Mouse (Mus musculus): ENCODE data around the gene Ap4s1. TPM values are rescaled to one million over a fixed set of nuclear protein-coding genes. Genes with fewer than 3 reads are reported as not detected.

Ap4s1 gene
- polyA plus RNA-seq, 1 experiment from 2014 or later: 44.3 TPM

- H3K9ac ChIP-seq (replicated peaks; ENCODE audit: low read length): no peak overlapping the region
- H3K4me3 ChIP-seq (ENCODE audit: low read depth, low read length): no peak overlapping the region
- no peak overlapping the region for H3K4me2 ChIP-seq (ENCODE audit: low read depth, low read length)
- no peaks in the 10 kb centered on the region for H3K27me3 ChIP-seq (ENCODE audit: control insufficient read depth, insufficient read depth, low read length)
- 92% methylated on average over 9 of the region's 9 CpGs for WGBS
- no peak overlapping the region for H3K27ac ChIP-seq (replicated peaks; ENCODE audit: low read depth, low read length)
- DNase-seq (ENCODE audit: low spot score): no peak
- H3K9me3 ChIP-seq (replicated peaks; ENCODE audit: control insufficient read depth, low read length): no peaks in the 10 kb centered on the region
- H3K4me1 ChIP-seq (ENCODE audit: control insufficient read depth, insufficient read depth, low read length): no peaks in the 10 kb centered on the region
- no peak for ATAC-seq (replicated peaks; ENCODE audit: insufficient number of reproducible peaks, low FRiP score, low TSS enrichment, low read depth)
- H3K36me3 ChIP-seq (replicated peaks; ENCODE audit: control insufficient read depth, insufficient read depth, low read depth, low read length): no peaks in the 10 kb centered on the region
These were observed 39.0 kb downstream of the Ap4s1 start for GRCm38 (mm10) chr12:51729827-51730226.

- Histone ChIP-seq H3K4me2 (ENCODE audit: low read depth, low read length) (no peak overlapping the region), H3K27me3 (ENCODE audit: control insufficient read depth, insufficient read depth, low read length) (no peaks in the 10 kb centered on the region), H3K4me1 (ENCODE audit: control insufficient read depth, insufficient read depth, low read length) (no peaks in the 10 kb centered on the region), H3K9ac (replicated peaks; ENCODE audit: low read length) (no peak overlapping the region), H3K4me3 (ENCODE audit: low read depth, low read length) (no peak overlapping the region), H3K36me3 (replicated peaks; ENCODE audit: control insufficient read depth, insufficient read depth, low read depth, low read length) (no peaks in the 10 kb centered on the region), H3K9me3 (replicated peaks; ENCODE audit: control insufficient read depth, low read length) (no peaks in the 10 kb centered on the region), H3K27ac (replicated peaks; ENCODE audit: low read depth, low read length) (no peak overlapping the region)
- DNase-seq (ENCODE audit: low spot score) (no peak), ATAC-seq (replicated peaks; ENCODE audit: insufficient number of reproducible peaks, low FRiP score, low TSS enrichment, low read depth) (no peak)
- 85% methylated on average over 14 of the region's 14 CpGs for WGBS
These were observed 43.9 kb downstream of the Ap4s1 start for GRCm38 (mm10) chr12:51734605-51735211.

- Histone ChIP-seq H3K9ac (replicated peaks; ENCODE audit: low read length) (no peak overlapping the region), H3K36me3 (replicated peaks; ENCODE audit: control insufficient read depth, insufficient read depth, low read depth, low read length) (no peaks in the 10 kb centered on the region), H3K4me1 (ENCODE audit: control insufficient read depth, insufficient read depth, low read length) (no peaks in the 10 kb centered on the region), H3K27ac (replicated peaks; ENCODE audit: low read depth, low read length) (no peak overlapping the region), H3K4me3 (ENCODE audit: low read depth, low read length) (no peak overlapping the region), H3K4me2 (ENCODE audit: low read depth, low read length) (no peak overlapping the region), H3K9me3 (replicated peaks; ENCODE audit: control insufficient read depth, low read length) (no peaks in the 10 kb centered on the region), H3K27me3 (ENCODE audit: control insufficient read depth, insufficient read depth, low read length) (no peaks in the 10 kb centered on the region)
- no peak for ATAC-seq (replicated peaks; ENCODE audit: insufficient number of reproducible peaks, low FRiP score, low TSS enrichment, low read depth)
- DNase-seq (ENCODE audit: low spot score): no peak
- 67% methylated on average over 7 of the region's 7 CpGs for WGBS
These were observed 45.0 kb downstream of the Ap4s1 start for GRCm38 (mm10) chr12:51735840-51736271.

GRCm38 (mm10) chr12:51736381-51736780 lies 45.5 kb downstream of the Ap4s1 start:
- Histone ChIP-seq H3K9me3 (replicated peaks; ENCODE audit: control insufficient read depth, low read length) (no peaks in the 10 kb centered on the region), H3K36me3 (replicated peaks; ENCODE audit: control insufficient read depth, insufficient read depth, low read depth, low read length) (no peaks in the 10 kb centered on the region), H3K4me2 (ENCODE audit: low read depth, low read length) (no peak overlapping the region), H3K9ac (replicated peaks; ENCODE audit: low read length) (no peak overlapping the region), H3K27ac (replicated peaks; ENCODE audit: low read depth, low read length) (no peak overlapping the region), H3K27me3 (ENCODE audit: control insufficient read depth, insufficient read depth, low read length) (no peaks in the 10 kb centered on the region), H3K4me3 (ENCODE audit: low read depth, low read length) (no peak overlapping the region), H3K4me1 (ENCODE audit: control insufficient read depth, insufficient read depth, low read length) (no peaks in the 10 kb centered on the region)
- DNase-seq (ENCODE audit: low spot score): no peak
- ATAC-seq (replicated peaks; ENCODE audit: insufficient number of reproducible peaks, low FRiP score, low TSS enrichment, low read depth): no peak
- WGBS: 79% methylated on average over 3 of the region's 3 CpGs

GRCm38 (mm10) chr12:51736807-51737206 lies 46.0 kb downstream of the Ap4s1 start:
- 71% methylated on average over 1 of the region's 1 CpGs for WGBS
- no peaks in the 10 kb centered on the region for H3K36me3 ChIP-seq (replicated peaks; ENCODE audit: control insufficient read depth, insufficient read depth, low read depth, low read length)

GRCm38 (mm10) chr12:51741690-51742089 lies 50.9 kb downstream of the Ap4s1 start:
- no peaks in the 10 kb centered on the region for H3K9me3 ChIP-seq (replicated peaks; ENCODE audit: control insufficient read depth, low read length)
- no peak overlapping the region for H3K9ac ChIP-seq (replicated peaks; ENCODE audit: low read length)
- no peak overlapping the region for H3K4me3 ChIP-seq (ENCODE audit: low read depth, low read length)
- H3K36me3 ChIP-seq (replicated peaks; ENCODE audit: control insufficient read depth, insufficient read depth, low read depth, low read length): peaks cover 5% of the 10 kb centered on the region
- H3K4me1 ChIP-seq (ENCODE audit: control insufficient read depth, insufficient read depth, low read length): no peaks in the 10 kb centered on the region
- H3K27me3 ChIP-seq (ENCODE audit: control insufficient read depth, insufficient read depth, low read length): no peaks in the 10 kb centered on the region
- DNase-seq (ENCODE audit: low spot score): peak; percentile 34
- no peak for ATAC-seq (replicated peaks; ENCODE audit: insufficient number of reproducible peaks, low FRiP score, low TSS enrichment, low read depth)
- H3K27ac ChIP-seq (replicated peaks; ENCODE audit: low read depth, low read length): no peak overlapping the region
- 87% methylated on average over 6 of the region's 6 CpGs for WGBS
- H3K4me2 ChIP-seq (ENCODE audit: low read depth, low read length): no peak overlapping the region

More at GRCm38 (mm10) chr12:51736807-51737206, 46.0 kb downstream of the Ap4s1 start:
- no peak for DNase-seq (ENCODE audit: low spot score)
- H3K9ac ChIP-seq (replicated peaks; ENCODE audit: low read length): no peak overlapping the region
- H3K4me1 ChIP-seq (ENCODE audit: control insufficient read depth, insufficient read depth, low read length): no peaks in the 10 kb centered on the region
- ATAC-seq (replicated peaks; ENCODE audit: insufficient number of reproducible peaks, low FRiP score, low TSS enrichment, low read depth): no peak
- H3K4me2 ChIP-seq (ENCODE audit: low read depth, low read length): no peak overlapping the region
- no peaks in the 10 kb centered on the region for H3K9me3 ChIP-seq (replicated peaks; ENCODE audit: control insufficient read depth, low read length)
- no peak overlapping the region for H3K27ac ChIP-seq (replicated peaks; ENCODE audit: low read depth, low read length)
- H3K27me3 ChIP-seq (ENCODE audit: control insufficient read depth, insufficient read depth, low read length): no peaks in the 10 kb centered on the region
- H3K4me3 ChIP-seq (ENCODE audit: low read depth, low read length): no peak overlapping the region

- ATAC-seq (replicated peaks; ENCODE audit: insufficient number of reproducible peaks, low FRiP score, low TSS enrichment, low read depth) (peak; percentile 75; the same call in 1 of the 2 replicates), DNase-seq (ENCODE audit: low spot score) (no peak)
- Histone ChIP-seq H3K27ac (replicated peaks; ENCODE audit: low read depth, low read length) (no peak overlapping the region), H3K36me3 (replicated peaks; ENCODE audit: control insufficient read depth, insufficient read depth, low read depth, low read length) (peaks cover 5% of the 10 kb centered on the region), H3K4me2 (ENCODE audit: low read depth, low read length) (no peak overlapping the region), H3K4me1 (ENCODE audit: control insufficient read depth, insufficient read depth, low read length) (no peaks in the 10 kb centered on the region), H3K4me3 (ENCODE audit: low read depth, low read length) (no peak overlapping the region), H3K9me3 (replicated peaks; ENCODE audit: control insufficient read depth, low read length) (no peaks in the 10 kb centered on the region), H3K27me3 (ENCODE audit: control insufficient read depth, insufficient read depth, low read length) (no peaks in the 10 kb centered on the region), H3K9ac (replicated peaks; ENCODE audit: low read length) (no peak overlapping the region)
- 47% methylated on average over 6 of the region's 6 CpGs for WGBS
These were observed 54.1 kb downstream of the Ap4s1 start for GRCm38 (mm10) chr12:51744957-51745356.

- Histone ChIP-seq H3K9me3 (replicated peaks; ENCODE audit: control insufficient read depth, low read length) (no peaks in the 10 kb centered on the region), H3K36me3 (replicated peaks; ENCODE audit: control insufficient read depth, insufficient read depth, low read depth, low read length) (peaks cover 9% of the 10 kb centered on the region), H3K27ac (replicated peaks; ENCODE audit: low read depth, low read length) (no peak overlapping the region), H3K4me2 (ENCODE audit: low read depth, low read length) (no peak overlapping the region), H3K27me3 (ENCODE audit: control insufficient read depth, insufficient read depth, low read length) (no peaks in the 10 kb centered on the region), H3K4me3 (ENCODE audit: low read depth, low read length) (no peak overlapping the region), H3K4me1 (ENCODE audit: control insufficient read depth, insufficient read depth, low read length) (no peaks in the 10 kb centered on the region), H3K9ac (replicated peaks; ENCODE audit: low read length) (no peak overlapping the region)
- ATAC-seq (replicated peaks; ENCODE audit: insufficient number of reproducible peaks, low FRiP score, low TSS enrichment, low read depth) (no peak), DNase-seq (ENCODE audit: low spot score) (no peak)
- 89% methylated on average over 2 of the region's 2 CpGs for WGBS
These were observed 56.5 kb downstream of the Ap4s1 start for GRCm38 (mm10) chr12:51747348-51747747.

Data from embryonic facial prominence, embryonic 11.5 days (tissue).